Mouse (Mus musculus) spleen, adult 2 months (tissue): ENCODE data around the gene Btbd19.

Experiments
- CTCF ChIP-seq: fragments of 200-500 bp; IDR thresholded peaks from 2 replicates; pipeline ENCODE4 v1.5.1; 2011; ENCODE audit warnings: mild to moderate bottlenecking, inconsistent platforms; ENCODE audit not compliant: insufficient read depth, insufficient read length, insufficient replicate concordance; ENCODE audit errors: extremely low read depth
- POLR2A ChIP-seq: fragments of 200-500 bp; IDR thresholded peaks from 2 replicates; pipeline ENCODE4 v1.6.1; 2011; ENCODE audit warnings: low read depth, low read length, inconsistent platforms

- TF ChIP-seq CTCF: no peak
- TF ChIP-seq POLR2A: no peak
These were observed 54.9 kb downstream of the Btbd19 start for GRCm38 (mm10) chr4:117070624-117071023.
